Mouse (Mus musculus): Measurements from ENCODE around the gene C1ql4. TPM values are rescaled to one million over a fixed set of nuclear protein-coding genes. Genes with fewer than 3 reads are reported as not detected.
A peak's percentile ranks its signal among the peaks of the same experiment; 100 is the strongest.
"Not testable (repeated sequence)": the region's sequence is repeated elsewhere in the genome, so short reads cannot be mapped to it uniquely, and the experiment has no call there.

The C1ql4 gene
- polyA plus RNA-seq, 1 experiment, result not detected

- Histone ChIP-seq H3K27me3 (ENCODE audit: control insufficient read depth, insufficient read depth, low read length) (peaks cover 16% of the 10 kb centered on the region), H3K36me3 (ENCODE audit: control insufficient read depth, insufficient read depth, low read length) (peaks cover 1% of the 10 kb centered on the region; the same call in 1 of the 2 replicates), H3K4me1 (ENCODE audit: control insufficient read depth, insufficient read depth, insufficient read length, low read length) (peaks cover 17% of the 10 kb centered on the region), H3K27ac (ENCODE audit: insufficient read depth, low read depth, low read length) (peak overlapping the region; percentile 27; the same call in 1 of the 2 replicates), H3K4me3 (ENCODE audit: low read depth, low read length) (0 out of 2 replicates have a peak overlapping the region, but pooled peaks have one; percentile 13)
- WGBS, result 17% methylated on average over 11 of the region's 11 CpGs
- TF ChIP-seq CTCF (IDR thresholded peaks at IDR 0.05; ENCODE audit: extremely low read depth, insufficient read length, insufficient replicate concordance, low read depth, low read length) (no peak), POLR2A (IDR thresholded peaks at IDR 0.05; ENCODE audit: low read depth, low read length) (no peak)
Measured at GRCm38 (mm10) chr15:99083867-99084557, 3.6 kb downstream of the C1ql4 start.

GRCm38 (mm10) chr15:99083258-99083657 is 4.4 kb downstream of the C1ql4 start:
- peak; percentile 70; the same call in 1 of the 2 replicates for TF ChIP-seq CTCF (IDR thresholded peaks at IDR 0.05; ENCODE audit: extremely low read depth, insufficient read length, insufficient replicate concordance, low read depth, low read length)
- TF ChIP-seq POLR2A (IDR thresholded peaks at IDR 0.05; ENCODE audit: low read depth, low read length), result no peak
- H3K4me3 ChIP-seq (ENCODE audit: low read depth, low read length), result no peak overlapping the region
- no peak overlapping the region for H3K27ac ChIP-seq (ENCODE audit: insufficient read depth, low read depth, low read length)
- H3K36me3 ChIP-seq (ENCODE audit: control insufficient read depth, insufficient read depth, low read length), result peaks cover 1% of the 10 kb centered on the region; the same call in 1 of the 2 replicates
- H3K27me3 ChIP-seq (ENCODE audit: control insufficient read depth, insufficient read depth, low read length), result peaks cover 14% of the 10 kb centered on the region
- 42% methylated on average over 9 of the region's 9 CpGs for WGBS
- peaks cover 17% of the 10 kb centered on the region for H3K4me1 ChIP-seq (ENCODE audit: control insufficient read depth, insufficient read depth, insufficient read length, low read length)

- TF ChIP-seq CTCF (IDR thresholded peaks at IDR 0.05; ENCODE audit: extremely low read depth, insufficient read length, insufficient replicate concordance, low read depth, low read length) (no peak), POLR2A (IDR thresholded peaks at IDR 0.05; ENCODE audit: low read depth, low read length) (no peak)
- 80% methylated on average over 16 of the region's 16 CpGs for WGBS
- peaks cover 10% of the 10 kb centered on the region for H3K27me3 ChIP-seq (ENCODE audit: control insufficient read depth, insufficient read depth, low read length)
- H3K36me3 ChIP-seq (ENCODE audit: control insufficient read depth, insufficient read depth, low read length), result peaks cover 3% of the 10 kb centered on the region; the same call in 1 of the 2 replicates
- H3K4me1 ChIP-seq (ENCODE audit: control insufficient read depth, insufficient read depth, insufficient read length, low read length), result peaks cover 14% of the 10 kb centered on the region; the same call in 1 of the 2 replicates
- no peak overlapping the region for H3K27ac ChIP-seq (ENCODE audit: insufficient read depth, low read depth, low read length)
- H3K4me3 ChIP-seq (ENCODE audit: low read depth, low read length), result no peak overlapping the region
Measured at GRCm38 (mm10) chr15:99082840-99083239, 4.8 kb downstream of the C1ql4 start.

- H3K4me3 ChIP-seq (ENCODE audit: low read depth, low read length), result no peak overlapping the region
- WGBS, result 97% methylated on average over 12 of the region's 12 CpGs
- TF ChIP-seq CTCF (IDR thresholded peaks at IDR 0.05; ENCODE audit: extremely low read depth, insufficient read length, insufficient replicate concordance, low read depth, low read length) (no peak), POLR2A (IDR thresholded peaks at IDR 0.05; ENCODE audit: low read depth, low read length) (no peak)
- H3K27me3 ChIP-seq (ENCODE audit: control insufficient read depth, insufficient read depth, low read length), result peaks cover 5% of the 10 kb centered on the region; the same call in 1 of the 2 replicates
- H3K36me3 ChIP-seq (ENCODE audit: control insufficient read depth, insufficient read depth, low read length), result peaks cover 3% of the 10 kb centered on the region; the same call in 1 of the 2 replicates
- peaks cover 14% of the 10 kb centered on the region; the same call in 1 of the 2 replicates for H3K4me1 ChIP-seq (ENCODE audit: control insufficient read depth, insufficient read depth, insufficient read length, low read length)
- H3K27ac ChIP-seq (ENCODE audit: insufficient read depth, low read depth, low read length), result no peak overlapping the region
Measured at GRCm38 (mm10) chr15:99082322-99082721, 5.3 kb downstream of the C1ql4 start.

GRCm38 (mm10) chr15:99079804-99080203 is 7.8 kb downstream of the C1ql4 start:
- no peak for TF ChIP-seq CTCF (IDR thresholded peaks at IDR 0.05; ENCODE audit: extremely low read depth, insufficient read length, insufficient replicate concordance, low read depth, low read length)
- TF ChIP-seq POLR2A (IDR thresholded peaks at IDR 0.05; ENCODE audit: low read depth, low read length), result no peak
- no peaks in the 10 kb centered on the region for H3K27me3 ChIP-seq (ENCODE audit: control insufficient read depth, insufficient read depth, low read length)
- peaks cover 11% of the 10 kb centered on the region; the same call in 1 of the 2 replicates for H3K4me1 ChIP-seq (ENCODE audit: control insufficient read depth, insufficient read depth, insufficient read length, low read length)
- H3K4me3 ChIP-seq (ENCODE audit: low read depth, low read length), result no peak overlapping the region
- 71% methylated on average over 3 of the region's 3 CpGs for WGBS
- H3K27ac ChIP-seq (ENCODE audit: insufficient read depth, low read depth, low read length), result no peak overlapping the region
- peaks cover 3% of the 10 kb centered on the region; the same call in 1 of the 2 replicates for H3K36me3 ChIP-seq (ENCODE audit: control insufficient read depth, insufficient read depth, low read length)

- H3K27me3 ChIP-seq (ENCODE audit: control insufficient read depth, insufficient read depth, low read length), result no peaks in the 10 kb centered on the region
- 86% methylated on average over 15 of the region's 15 CpGs for WGBS
- TF ChIP-seq POLR2A (IDR thresholded peaks at IDR 0.05; ENCODE audit: low read depth, low read length) (no peak), CTCF (IDR thresholded peaks at IDR 0.05; ENCODE audit: extremely low read depth, insufficient read length, insufficient replicate concordance, low read depth, low read length) (no peak)
- no peak overlapping the region for H3K27ac ChIP-seq (ENCODE audit: insufficient read depth, low read depth, low read length)
- H3K4me1 ChIP-seq (ENCODE audit: control insufficient read depth, insufficient read depth, insufficient read length, low read length), result peaks cover 6% of the 10 kb centered on the region
- peaks cover 3% of the 10 kb centered on the region; the same call in 1 of the 2 replicates for H3K36me3 ChIP-seq (ENCODE audit: control insufficient read depth, insufficient read depth, low read length)
- no peak overlapping the region for H3K4me3 ChIP-seq (ENCODE audit: low read depth, low read length)
Measured at GRCm38 (mm10) chr15:99078181-99078910, 9.3 kb downstream of the C1ql4 start.

- not testable (repeated sequence) for H3K27me3 ChIP-seq (ENCODE audit: control insufficient read depth, insufficient read depth, low read length); H3K27ac ChIP-seq (ENCODE audit: insufficient read depth, low read depth, low read length); H3K4me1 ChIP-seq (ENCODE audit: control insufficient read depth, insufficient read depth, insufficient read length, low read length); H3K4me3 ChIP-seq (ENCODE audit: low read depth, low read length); H3K36me3 ChIP-seq (ENCODE audit: control insufficient read depth, insufficient read depth, low read length)
- whole genome bisulfite sequencing, result 100% methylated on average over 3 of the region's 3 CpGs
Measured at GRCm38 (mm10) chr15:99076011-99076410, 11.6 kb downstream of the C1ql4 start.

Measured in small intestine, adult 2 months (tissue).